Mouse (Mus musculus) intestine, postnatal 0 days (tissue): ENCODE results near the gene B3galt1. TPM values are rescaled to one million over a fixed set of nuclear protein-coding genes. Genes with fewer than 3 reads are reported as not detected.

ENCODE experiments used
- ATAC-seq: fragments of 200-750 bp; cut with Nextera tagmentation; 2 replicates; pipeline ENCODE4 v1.8.0; 2017; ENCODE audit warnings: mild to moderate bottlenecking, moderate TSS enrichment, moderate library complexity
- H3K27ac ChIP-seq: fragments of 300-500 bp; sonication (generic); 2 replicates; pipeline ENCODE4 v1.5.1; 2014; ENCODE audit warnings: mild to moderate bottlenecking, low read depth, low read length, moderate library complexity
- H3K27me3 ChIP-seq: fragments of 300-500 bp; sonication (generic); replicated peaks from 2 replicates; pipeline ENCODE4 v1.6.1; 2014; ENCODE audit warnings: low read length, mixed read lengths; ENCODE audit not compliant: control insufficient read depth, insufficient read depth
- H3K36me3 ChIP-seq: fragments of 300-500 bp; sonication (generic); 2 replicates; pipeline ENCODE4 v1.6.1; 2014; ENCODE audit warnings: mild to moderate bottlenecking, moderate library complexity; ENCODE audit not compliant: control insufficient read depth, insufficient read depth
- H3K4me1 ChIP-seq: fragments of 300-500 bp; sonication (generic); replicated peaks from 2 replicates; pipeline ENCODE4 v1.6.1; 2014; ENCODE audit warnings: antibody characterized with exemption, low read length, mixed read lengths; ENCODE audit not compliant: control insufficient read depth, insufficient read depth
- H3K4me2 ChIP-seq: fragments of 300-500 bp; sonication (generic); replicated peaks from 2 replicates; pipeline ENCODE4 v1.6.1; 2014; ENCODE audit warnings: low read depth, mild to moderate bottlenecking, moderate library complexity
- H3K4me3 ChIP-seq: fragments of 300-500 bp; sonication (generic); 2 replicates; pipeline ENCODE4 v1.5.1; 2014; ENCODE audit warnings: low read depth, low read length
- H3K9ac ChIP-seq: fragments of 300-500 bp; sonication (generic); 2 replicates; pipeline ENCODE4 v1.6.1; 2014; ENCODE audit warnings: mild to moderate bottlenecking, low read depth, low read length
- H3K9me3 ChIP-seq: fragments of 300-500 bp; sonication (generic); 2 replicates; pipeline ENCODE4 v1.6.1; 2016; ENCODE audit warnings: mixed run types; ENCODE audit not compliant: control insufficient read depth
- CTCF ChIP-seq: sonication (generic); IDR thresholded peaks from 2 replicates; pipeline ENCODE4 v1.5.1; 2016; ENCODE audit warnings: low read depth, mild to moderate bottlenecking, control low read depth, antibody characterized with exemption, moderate library complexity
- WGBS: fragments of 180-500 bp; shearing (Covaris S2); extraction: QIAGEN DNeasy Blood & Tissue Kit; methylation state at CpG from one replicate; pipeline ENCODE4 v1.1.7; 2014; 5-methylcytosine and 5-hydroxymethylcytosine counted together
- polyA plus RNA-seq: library from polyadenylated mRNA; unstranded; fragments of >200 nt; fragmentation: Nextera tagmentation; extraction: Ambion mirVana; gene quantifications from 2 replicates; pipeline ENCODE4 v1.2.1, GENCODE M21; 2015

B3galt1 gene
- polyA plus RNA-seq, 1 experiment from 2014 or later: 1.3 TPM

- Histone ChIP-seq H3K36me3 (no peaks in the 10 kb centered on the region), H3K27ac (no peak overlapping the region), H3K27me3 (no peaks in the 10 kb centered on the region), H3K4me3 (no peak overlapping the region), H3K4me1 (no peaks in the 10 kb centered on the region), H3K9me3 (no peaks in the 10 kb centered on the region), H3K4me2 (no peak overlapping the region), H3K9ac (no peak overlapping the region)
- TF ChIP-seq CTCF: no peak
- no peak for ATAC-seq
- WGBS: 68% methylated on average over 7 of the region's 7 CpGs
Measured at GRCm38 (mm10) chr2:68005711-68006110, 440.0 kb downstream of the B3galt1 start.

DNA sequence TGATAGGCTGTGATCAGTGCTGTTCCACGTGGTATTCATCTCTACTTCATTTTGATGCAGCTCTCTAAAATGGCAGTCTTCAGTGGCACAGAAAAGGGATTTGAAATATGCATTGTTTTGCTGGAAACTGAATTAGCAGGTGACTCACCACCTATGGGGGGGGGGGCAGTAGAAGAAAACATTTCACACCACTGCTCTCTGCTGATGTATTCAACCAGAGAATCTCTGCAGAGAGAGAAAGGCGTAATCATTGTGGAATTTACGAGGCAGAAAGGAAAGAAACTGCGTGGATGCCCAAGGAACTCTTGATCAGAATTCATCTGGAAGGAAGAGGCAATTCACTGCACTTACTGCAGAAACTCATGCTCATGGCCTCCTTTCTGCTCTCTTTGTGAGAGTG is 445.7 kb downstream of the B3galt1 start:
- no peak for TF ChIP-seq CTCF

DNA sequence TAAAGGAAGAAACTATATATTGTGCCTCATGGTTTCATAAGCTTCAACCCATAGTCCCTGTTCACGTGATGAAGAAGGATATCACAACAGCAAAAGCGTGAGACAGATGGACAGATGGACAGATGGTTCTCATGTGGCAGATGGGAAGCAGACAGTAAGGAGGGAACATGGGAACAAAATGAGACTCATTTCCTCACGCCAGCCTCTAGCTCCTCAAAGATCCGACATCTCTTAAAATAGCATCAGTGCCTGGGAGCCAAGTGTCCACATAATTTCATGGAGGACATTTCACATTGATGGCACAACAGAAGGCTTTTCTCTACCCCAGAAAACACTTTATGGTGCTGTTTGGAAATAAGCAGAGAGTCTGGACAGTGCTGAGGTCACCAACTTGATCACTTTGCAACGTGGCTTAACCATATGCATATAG is 454.6 kb downstream of the B3galt1 start:
- no peaks in the 10 kb centered on the region for H3K27me3 ChIP-seq
- no peak overlapping the region for H3K4me2 ChIP-seq
- H3K4me1 ChIP-seq: no peaks in the 10 kb centered on the region
- no peak for TF ChIP-seq CTCF
- H3K36me3 ChIP-seq: no peaks in the 10 kb centered on the region
- H3K9ac ChIP-seq: no peak overlapping the region
- H3K9me3 ChIP-seq: no peaks in the 10 kb centered on the region
- WGBS: 88% methylated on average over 5 of the region's 5 CpGs
- H3K27ac ChIP-seq: no peak overlapping the region
- no peak for ATAC-seq
- no peak overlapping the region for H3K4me3 ChIP-seq

More for the DNA sequence above, 445.7 kb downstream of the B3galt1 start:
- WGBS: 82% methylated on average over 4 of the region's 4 CpGs
- Histone ChIP-seq H3K4me1 (no peaks in the 10 kb centered on the region), H3K27me3 (no peaks in the 10 kb centered on the region), H3K4me2 (no peak overlapping the region), H3K4me3 (no peak overlapping the region), H3K9me3 (no peaks in the 10 kb centered on the region), H3K9ac (no peak overlapping the region), H3K36me3 (no peaks in the 10 kb centered on the region), H3K27ac (no peak overlapping the region)
- no peak for ATAC-seq

DNA sequence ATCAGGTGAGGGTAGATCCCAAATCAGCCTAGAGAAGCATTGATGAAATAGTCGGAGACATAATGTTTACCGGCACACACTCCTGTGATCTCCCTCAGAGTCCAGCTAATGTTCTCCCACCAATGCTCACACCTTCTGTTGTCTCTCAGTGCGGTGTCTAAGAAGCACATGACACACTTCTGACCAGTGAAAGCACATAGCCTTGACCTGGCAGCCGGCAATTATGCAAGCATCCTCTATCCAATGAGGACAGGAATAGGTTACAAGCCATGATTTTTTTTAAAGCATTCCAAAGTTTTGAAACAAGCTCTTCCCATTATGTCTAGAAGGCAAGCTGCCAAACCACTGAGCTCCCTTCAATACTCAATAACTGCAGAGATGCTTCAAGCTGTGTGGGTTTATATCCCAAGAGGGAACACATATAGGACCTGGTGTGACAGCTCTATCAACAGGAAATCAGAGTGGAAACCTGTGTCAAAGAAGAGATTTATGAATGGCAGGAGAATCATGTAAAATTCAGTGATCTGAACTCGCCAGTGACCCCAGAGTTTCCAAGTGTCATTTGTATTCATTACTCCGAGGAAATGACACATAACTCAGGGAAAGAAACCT is 456.0 kb downstream of the B3galt1 start:
- Histone ChIP-seq H3K36me3 (no peaks in the 10 kb centered on the region), H3K4me1 (no peaks in the 10 kb centered on the region), H3K9ac (no peak overlapping the region), H3K27me3 (no peaks in the 10 kb centered on the region), H3K27ac (no peak overlapping the region), H3K4me2 (no peak overlapping the region), H3K9me3 (no peaks in the 10 kb centered on the region), H3K4me3 (no peak overlapping the region)
- WGBS: 79% methylated on average over 6 of the region's 6 CpGs
- no peak for ATAC-seq
- TF ChIP-seq CTCF: no peak

- H3K27ac ChIP-seq: no peak overlapping the region
- no peaks in the 10 kb centered on the region for H3K4me1 ChIP-seq
- 77% methylated on average over 2 of the region's 2 CpGs for WGBS
- ATAC-seq: no peak
- no peaks in the 10 kb centered on the region for H3K27me3 ChIP-seq
- no peaks in the 10 kb centered on the region for H3K36me3 ChIP-seq
- no peaks in the 10 kb centered on the region for H3K9me3 ChIP-seq
- TF ChIP-seq CTCF: no peak
- H3K4me2 ChIP-seq: no peak overlapping the region
- no peak overlapping the region for H3K4me3 ChIP-seq
- no peak overlapping the region for H3K9ac ChIP-seq
Measured at GRCm38 (mm10) chr2:68028811-68029210, 463.1 kb downstream of the B3galt1 start.

DNA sequence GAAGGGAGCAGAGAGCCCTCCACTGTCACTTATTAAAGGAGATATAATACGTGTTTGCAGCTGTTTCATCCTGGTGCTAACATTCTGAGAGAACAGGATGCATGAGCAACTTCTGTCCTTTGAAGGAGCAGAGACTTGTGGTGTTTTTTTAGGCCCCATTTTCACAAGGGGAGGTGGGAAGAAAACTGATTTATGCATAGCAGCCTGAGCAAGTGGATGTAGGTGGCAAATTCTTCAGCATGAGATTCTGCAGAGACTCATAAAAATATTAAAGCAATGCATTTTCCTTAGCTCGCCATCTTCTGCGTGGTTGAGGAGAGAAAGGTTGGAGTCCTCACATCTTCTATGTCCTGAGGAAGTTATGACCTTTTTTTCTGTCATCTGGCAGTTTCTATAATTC is 469.0 kb downstream of the B3galt1 start:
- Histone ChIP-seq H3K9ac (no peak overlapping the region), H3K36me3 (no peaks in the 10 kb centered on the region), H3K9me3 (no peaks in the 10 kb centered on the region), H3K4me1 (no peaks in the 10 kb centered on the region), H3K27ac (no peak overlapping the region), H3K4me2 (no peak overlapping the region), H3K4me3 (no peak overlapping the region), H3K27me3 (no peaks in the 10 kb centered on the region)
- ATAC-seq: no peak
- 83% methylated on average over 3 of the region's 3 CpGs for WGBS
- no peak for TF ChIP-seq CTCF

DNA sequence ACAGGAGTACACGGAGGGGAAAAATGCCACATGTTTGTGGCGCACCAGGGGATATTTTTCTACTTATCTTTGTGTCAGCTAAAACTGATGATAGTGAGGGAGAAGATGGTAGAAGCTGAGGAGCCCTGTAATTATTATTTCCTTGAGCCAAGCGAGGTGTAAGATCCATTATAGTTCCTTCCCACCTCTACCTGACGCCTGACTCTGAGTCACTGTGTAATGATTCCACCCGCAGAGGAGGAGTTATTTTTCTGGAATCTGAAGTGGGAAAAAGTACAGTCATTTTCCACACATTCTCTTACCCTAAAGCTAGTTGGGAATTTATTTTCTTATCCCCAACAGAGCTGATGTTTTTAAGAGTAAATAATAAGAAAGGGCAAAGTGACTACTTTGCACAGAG is 475.1 kb downstream of the B3galt1 start:
- H3K36me3 ChIP-seq: no peaks in the 10 kb centered on the region
- no peak overlapping the region for H3K4me2 ChIP-seq
- 84% methylated on average over 5 of the region's 5 CpGs for WGBS
- H3K27ac ChIP-seq: no peak overlapping the region
- ATAC-seq: no peak
- no peaks in the 10 kb centered on the region for H3K4me1 ChIP-seq
- no peaks in the 10 kb centered on the region for H3K27me3 ChIP-seq
- H3K9ac ChIP-seq: no peak overlapping the region
- H3K4me3 ChIP-seq: no peak overlapping the region
- no peaks in the 10 kb centered on the region for H3K9me3 ChIP-seq
- no peak for TF ChIP-seq CTCF
